ENCODE assay signal across 9 mouse cellular contexts in the genomic region with DNA sequence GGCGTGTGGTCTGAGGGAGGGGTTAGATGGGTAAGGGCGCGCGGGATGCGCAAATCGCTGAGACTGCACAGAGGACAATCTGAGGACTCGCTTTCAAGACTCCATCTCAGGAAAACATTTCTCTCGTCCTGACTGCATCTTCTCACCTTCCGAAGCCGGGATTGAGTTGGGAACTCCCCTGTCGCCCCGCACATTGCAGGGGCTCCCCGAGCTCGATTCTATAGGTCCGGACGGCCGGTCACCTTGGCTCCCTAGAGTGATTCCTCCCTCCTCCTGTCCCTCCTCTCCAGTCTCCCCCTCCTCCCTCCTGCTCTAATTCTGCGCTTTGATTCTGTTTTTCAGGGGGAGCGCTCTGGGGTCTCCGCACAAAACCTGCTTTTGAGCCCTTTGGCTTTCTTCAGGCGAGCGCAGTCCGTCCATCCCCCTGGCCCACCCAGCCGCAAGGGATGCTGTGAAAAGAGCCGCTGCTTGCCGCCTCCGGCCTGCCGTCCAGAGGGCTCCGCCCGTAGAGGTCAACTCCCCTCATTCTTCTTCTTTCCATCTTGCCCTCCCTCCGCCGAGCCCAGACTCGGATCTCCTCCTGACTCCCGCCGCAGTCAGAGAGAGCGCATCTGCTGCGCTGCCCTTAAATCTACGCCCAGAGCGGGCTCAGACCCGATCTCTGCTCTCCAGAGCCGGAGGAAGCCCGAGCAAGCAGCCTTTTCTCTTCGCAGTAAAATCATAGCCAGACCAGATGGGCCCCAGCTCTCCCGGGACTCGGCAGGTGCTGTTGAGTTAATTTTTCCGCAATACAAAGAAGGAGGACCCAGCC.
DNase-seq lines count a peak whose midpoint lies in the region; ATAC-seq and TF ChIP-seq lines count a peak whose summit lies in the region.
"Had no signal": no experiment of that assay in that cellular context is flagged by ENCODE, and none has a peak within 500 bp of the region (broad histone marks: within the 10 kb centered on the region; RNA-seq: fewer than 3 reads in every experiment).

No protein-coding gene starts in this region.

- peaks cover 12% of the 10 kb centered on the region; the same call in 1 of the 2 replicates for H3K4me1 ChIP-seq in heart, embryonic 10.5 days
- peaks cover 33% of the 10 kb centered on the region for H3K4me1 ChIP-seq in hindbrain, embryonic 10.5 days (replicated peaks)
- peaks cover 3% of the 10 kb centered on the region; the same call in 1 of the 2 replicates for H3K4me1 ChIP-seq in limb, embryonic 14.5 days (ENCODE audit: control insufficient read depth, insufficient read depth, low read length)
- H3K4me1 ChIP-seq in stomach, embryonic 14.5 days (ENCODE audit: control insufficient read depth, insufficient read depth, low read length), result no peaks in the 10 kb centered on the region
- H3K4me1 ChIP-seq in liver, postnatal 0 days (ENCODE audit: insufficient read depth), result no peaks in the 10 kb centered on the region

- H3K27me3 ChIP-seq in heart, embryonic 10.5 days (ENCODE audit: insufficient read depth, poor library complexity, severe bottlenecking), result peaks cover 80% of the 10 kb centered on the region
- H3K27me3 ChIP-seq in hindbrain, embryonic 10.5 days (ENCODE audit: insufficient read depth, poor library complexity, severe bottlenecking), result peaks cover 49% of the 10 kb centered on the region
- H3K27me3 ChIP-seq in limb, embryonic 14.5 days (ENCODE audit: control insufficient read depth, insufficient read depth, low read length), result peaks cover 82% of the 10 kb centered on the region
- peaks cover 59% of the 10 kb centered on the region for H3K27me3 ChIP-seq in stomach, embryonic 14.5 days (ENCODE audit: control insufficient read depth, insufficient read depth, low read length)
- H3K27me3 ChIP-seq in liver, postnatal 0 days (ENCODE audit: insufficient read depth, low read length), result peaks cover 63% of the 10 kb centered on the region

- H3K4me3 ChIP-seq in heart, embryonic 10.5 days, result peak overlapping the region; percentile 56
- peak overlapping the region; percentile 72 for H3K4me3 ChIP-seq in hindbrain, embryonic 10.5 days
- peak overlapping the region; percentile 23 for H3K4me3 ChIP-seq in limb, embryonic 14.5 days (replicated peaks; ENCODE audit: low read length)
- peak overlapping the region; percentile 12; the same call in 1 of the 2 replicates for H3K4me3 ChIP-seq in stomach, embryonic 14.5 days (ENCODE audit: low read depth, low read length)
- H3K4me3 ChIP-seq in liver, postnatal 0 days (ENCODE audit: low read depth, low read length), result no peak overlapping the region
- H3K4me3 ChIP-seq: megakaryocyte, embryonic 14.5 days had no signal

- H3K36me3 ChIP-seq in heart, embryonic 10.5 days, result no peaks in the 10 kb centered on the region
- peaks cover 25% of the 10 kb centered on the region for H3K36me3 ChIP-seq in hindbrain, embryonic 10.5 days
- no peaks in the 10 kb centered on the region for H3K36me3 ChIP-seq in limb, embryonic 14.5 days (ENCODE audit: control insufficient read depth, insufficient read depth, low read length)
- H3K36me3 ChIP-seq in stomach, embryonic 14.5 days (ENCODE audit: control insufficient read depth, insufficient read depth, low read length), result no peaks in the 10 kb centered on the region
- no peaks in the 10 kb centered on the region for H3K36me3 ChIP-seq in liver, postnatal 0 days (replicated peaks; ENCODE audit: insufficient read depth, low read length)

- peak overlapping the region; percentile 33 for H3K4me2 ChIP-seq in limb, embryonic 14.5 days (replicated peaks; ENCODE audit: low read depth, low read length, severe bottlenecking)
- H3K4me2 ChIP-seq in stomach, embryonic 14.5 days (replicated peaks; ENCODE audit: low read depth, low read length), result peak overlapping the region; percentile 16; the same call in 1 of the 2 replicates
- H3K4me2 ChIP-seq in liver, postnatal 0 days (ENCODE audit: low read depth, low read length), result no peak overlapping the region

- no peak overlapping the region for H3K9ac ChIP-seq in limb, embryonic 14.5 days (ENCODE audit: low read depth, low read length, severe bottlenecking)
- no peak overlapping the region for H3K9ac ChIP-seq in stomach, embryonic 14.5 days (replicated peaks; ENCODE audit: low read depth, low read length)
- no peak overlapping the region for H3K9ac ChIP-seq in liver, postnatal 0 days (replicated peaks)

- ATAC-seq in limb, embryonic 14.5 days (ENCODE audit: low FRiP score, low read depth), result no peak
- no peak for ATAC-seq in stomach, embryonic 14.5 days (ENCODE audit: insufficient number of reproducible peaks, insufficient read depth, low FRiP score, low read depth)
- no peak for ATAC-seq in liver, postnatal 0 days

- under 1% methylated on average over 46 of the region's 46 CpGs for WGBS in heart, embryonic 10.5 days
- WGBS in hindbrain, embryonic 10.5 days, result under 1% methylated on average over 46 of the region's 46 CpGs
- under 1% methylated on average over 44 of the region's 46 CpGs for WGBS in limb, embryonic 14.5 days
- WGBS in stomach, embryonic 14.5 days, result under 1% methylated on average over 46 of the region's 46 CpGs
- WGBS in liver, postnatal 0 days (ENCODE audit: insufficient replicate concordance), result 2% methylated on average over 46 of the region's 46 CpGs

- no peak for DNase-seq in heart, embryonic 10.5 days (ENCODE audit: low spot score)
- DNase-seq in heart, adult 8-10 months (ENCODE audit: low spot score), result no peak
- DNase-seq in cerebellum, postnatal 25 days, result peak; percentile 78 to 84
- peak; percentile 73 for DNase-seq in hindbrain, embryonic 10.5 days (ENCODE audit: low spot score)
- DNase-seq in limb, embryonic 14.5 days (ENCODE audit: low spot score), result no peak
- no peak for DNase-seq in liver, postnatal 0 days
- no peak for DNase-seq in kidney, postnatal 4 days

- no peak for TF ChIP-seq CTCF in liver, postnatal 0 days (IDR thresholded peaks at IDR 0.05; ENCODE audit: low read depth)

- H3K9me3 ChIP-seq in heart, embryonic 10.5 days, result no peaks in the 10 kb centered on the region
- no peaks in the 10 kb centered on the region for H3K9me3 ChIP-seq in hindbrain, embryonic 10.5 days
- H3K9me3 ChIP-seq in limb, embryonic 14.5 days (ENCODE audit: control insufficient read depth, low read length), result no peaks in the 10 kb centered on the region
- no peaks in the 10 kb centered on the region for H3K9me3 ChIP-seq in stomach, embryonic 14.5 days (ENCODE audit: control insufficient read depth, low read depth, low read length)
- no peaks in the 10 kb centered on the region for H3K9me3 ChIP-seq in liver, postnatal 0 days (ENCODE audit: low read length)

- no peak overlapping the region for H3K27ac ChIP-seq in heart, embryonic 10.5 days
- H3K27ac ChIP-seq in hindbrain, embryonic 10.5 days, result peak overlapping the region; percentile 99
- no peak overlapping the region for H3K27ac ChIP-seq in limb, embryonic 14.5 days (replicated peaks; ENCODE audit: low read depth, low read length)
- no peak overlapping the region for H3K27ac ChIP-seq in stomach, embryonic 14.5 days (ENCODE audit: low read length)
- no peak overlapping the region for H3K27ac ChIP-seq in liver, postnatal 0 days (ENCODE audit: low read depth)

- TF ChIP-seq POLR2A in limb, embryonic 14.5 days (IDR thresholded peaks at IDR 0.05; ENCODE audit: borderline replicate concordance, extremely low read depth, insufficient read depth, insufficient read length), result no peak

- no peak for TF ChIP-seq EP300 in liver, postnatal 0 days (IDR thresholded peaks at IDR 0.05; ENCODE audit: low read depth)

Comparison
In these comparisons a context has a peak if more than half of its experiments do, and no peak if none do; other contexts are left out.
1. DNase-seq: peak in cerebellum, postnatal 25 days (2 of 2) and hindbrain, embryonic 10.5 days (single experiment); none in heart, embryonic 10.5 days (single experiment), heart, adult 8-10 months (single experiment), limb, embryonic 14.5 days (single experiment), liver, postnatal 0 days (single experiment) and kidney, postnatal 4 days (0 of 2).